In the genomic region with DNA sequence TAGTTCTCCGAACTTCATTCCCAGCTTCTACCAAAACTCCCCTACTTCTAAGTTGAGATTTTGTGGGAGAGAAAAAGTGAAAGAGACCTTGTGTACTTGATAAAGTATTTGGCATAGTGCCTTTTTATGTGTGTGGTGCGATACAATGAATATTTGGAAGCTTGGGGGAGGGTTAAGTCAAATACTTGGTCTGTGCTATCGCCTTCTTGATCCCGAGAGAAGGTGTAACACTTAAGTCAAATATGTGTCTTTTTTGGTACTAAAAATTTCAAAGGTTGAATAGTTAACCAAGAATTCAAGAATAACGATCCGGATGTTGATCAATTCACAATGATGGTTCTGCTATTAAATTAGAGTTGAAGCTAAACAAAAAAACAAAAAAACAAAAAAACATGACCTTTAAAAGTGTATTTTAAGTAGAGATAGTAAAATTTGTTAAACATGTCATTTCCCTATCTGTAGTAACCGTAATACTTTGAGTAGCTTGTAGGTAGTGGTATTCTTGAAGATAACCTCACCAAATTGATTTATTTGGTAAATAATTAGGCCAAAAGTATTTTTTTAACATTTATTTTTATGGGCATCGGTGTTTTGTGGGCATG, we compare ENCODE assay signal across 8 mouse cellular contexts. TPM values are rescaled to one million over a fixed set of nuclear protein-coding genes. Genes with fewer than 3 reads are reported as not detected.
DNase-seq lines count a peak whose midpoint lies in the region; ATAC-seq and TF ChIP-seq lines count a peak whose summit lies in the region.

No protein-coding gene starts in this region.

- no peak for DNase-seq in heart, postnatal 4 days
- DNase-seq in ES-E14 (ENCODE audit: low read depth, low spot score) = no peak
- DNase-seq in hindbrain, embryonic 10.5 days (ENCODE audit: low spot score) = no peak
- no peak for DNase-seq in urinary bladder, postnatal 10 days (ENCODE audit: low spot score)
- no peak for DNase-seq in right cerebral cortex, postnatal 36 days (ENCODE audit: low spot score in 2 of 2)
- DNase-seq in spleen, postnatal 14 days (ENCODE audit: low spot score in 2 of 2) = no peak

- H3K4me2 ChIP-seq in heart, embryonic 14.5 days (ENCODE audit: low read length) = peak overlapping the region; percentile 83

- H3K4me1 ChIP-seq in heart, embryonic 14.5 days (ENCODE audit: control insufficient read depth in 2 of 2, insufficient read depth in 2 of 2, low read length in 2 of 2) = peaks cover 2 to 22% of the 10 kb centered on the region in 2 experiments; a peak in 3 of 4 replicates
- peaks cover 0 to 8% of the 10 kb centered on the region in 2 experiments; a peak in 1 of 4 replicates for H3K4me1 ChIP-seq in ES-E14 (ENCODE audit: control insufficient read depth in 2 of 2, insufficient read depth in 2 of 2, low read length in 2 of 2, poor library complexity in 1 of 2)
- peaks cover 35% of the 10 kb centered on the region for H3K4me1 ChIP-seq in hindbrain, embryonic 10.5 days (replicated peaks)

- in situ Hi-C loops in ES-E14 (cut with MboI; ENCODE audit: low sequenced_read_pairs in 2 of 2, unreplicated experiment in 2 of 2) = no loop called here

- ATAC-seq in heart, embryonic 14.5 days (ENCODE audit: insufficient number of reproducible peaks, insufficient read depth, low FRiP score, low read depth) = no peak
- ATAC-seq in megakaryocyte progenitor cell, adult 5-6 weeks (replicated peaks; ENCODE audit: poor library complexity) = peak; percentile 13; the same call in 1 of the 2 replicates

- H3K4me3 ChIP-seq in heart, embryonic 14.5 days (ENCODE audit: control insufficient read depth in 1 of 2, insufficient read depth in 1 of 2, low read depth in 1 of 2, low read length in 2 of 2) = peak overlapping the region; percentile 77 to 80
- peak overlapping the region; percentile 92 to 96 for H3K4me3 ChIP-seq in ES-E14 (ENCODE audit: insufficient read depth in 1 of 2, low read depth in 1 of 2, low read length in 2 of 2, poor library complexity in 1 of 2, severe bottlenecking in 1 of 2)
- H3K4me3 ChIP-seq in hindbrain, embryonic 10.5 days = peak overlapping the region; percentile 83

- H3K9me3 ChIP-seq in heart, embryonic 14.5 days (ENCODE audit: control insufficient read depth, low read length) = no peaks in the 10 kb centered on the region
- no peaks in the 10 kb centered on the region for H3K9me3 ChIP-seq in ES-E14 (ENCODE audit: control insufficient read depth, insufficient read depth, low read depth, low read length)
- no peaks in the 10 kb centered on the region for H3K9me3 ChIP-seq in hindbrain, embryonic 10.5 days

- H3K9ac ChIP-seq in heart, embryonic 14.5 days (ENCODE audit: low read length) = peak overlapping the region; percentile 87
- H3K9ac ChIP-seq in ES-E14 (ENCODE audit: insufficient read depth, low read depth, low read length, poor library complexity, severe bottlenecking) = peak overlapping the region; percentile 91

- H3K27ac ChIP-seq in heart, embryonic 14.5 days (replicated peaks in 1 of 2; ENCODE audit: control insufficient read depth in 1 of 2, insufficient read depth in 1 of 2, low read depth in 2 of 2, low read length in 2 of 2) = peak overlapping the region; percentile 100
- H3K27ac ChIP-seq in ES-E14 (ENCODE audit: insufficient read depth, low read depth, low read length, poor library complexity, severe bottlenecking) = peak overlapping the region; percentile 97; the same call in 1 of the 2 replicates
- H3K27ac ChIP-seq in hindbrain, embryonic 10.5 days = peak overlapping the region; percentile 92

- H3K27me3 ChIP-seq in heart, embryonic 14.5 days (ENCODE audit: control insufficient read depth, insufficient read depth, low read length) = no peaks in the 10 kb centered on the region
- no peaks in the 10 kb centered on the region for H3K27me3 ChIP-seq in hindbrain, embryonic 10.5 days (ENCODE audit: insufficient read depth, poor library complexity, severe bottlenecking)

- peaks cover 19% of the 10 kb centered on the region for H3K36me3 ChIP-seq in heart, embryonic 14.5 days (ENCODE audit: control insufficient read depth, insufficient read depth, low read length)
- peaks cover 8% of the 10 kb centered on the region for H3K36me3 ChIP-seq in ES-E14 (ENCODE audit: control insufficient read depth, insufficient read depth, low read length, poor library complexity, severe bottlenecking)
- H3K36me3 ChIP-seq in hindbrain, embryonic 10.5 days = peaks cover 12% of the 10 kb centered on the region; the same call in 1 of the 2 replicates

- WGBS in heart, embryonic 14.5 days = 25% methylated on average over 8 of the region's 8 CpGs
- 31% methylated on average over 8 of the region's 8 CpGs for WGBS in hindbrain, embryonic 10.5 days

TF ChIP-seq in ES-E14, 5 proteins besides CTCF, POLR2A, EP300 and RAD21:
- no peak for TF ChIP-seq ZC3H11A (IDR thresholded peaks at IDR 0.05; ENCODE audit: borderline replicate concordance, low read depth, low read length)
- no peak for TF ChIP-seq CHD2 (IDR thresholded peaks at IDR 0.05; ENCODE audit: low read depth, low read length)

RNA-seq across cellular contexts. Expression of a gene that starts 1.0 kb away (rescaled TPM):
- 76.2 and 77.5 TPM in 2 replicates for polyA plus RNA-seq in heart, embryonic 14.5 days (2014; fragmentation: Nextera tagmentation; extraction: Ambion mirVana)
- 10 to 100 TPM; 57.1 to 59.1 TPM for total RNA-seq in heart, postnatal 4 days (2021)
- 160 and 185 TPM in 2 replicates for total RNA-seq in ES-E14 (2012; rRNA removed)
- 81.4 and 96.2 TPM in 2 replicates for polyA plus RNA-seq in hindbrain, embryonic 10.5 days (2016; fragmentation: Nextera tagmentation; extraction: Ambion mirVana)
- total RNA-seq in megakaryocyte progenitor cell, adult 5-6 weeks (2015) = 70.0 and 90.8 TPM in 2 replicates
- total RNA-seq in megakaryocyte progenitor cell, adult 5-6 weeks (2017) = 57.8 and 82.1 TPM in 2 replicates

RNA-seq across cellular contexts. Expression of a gene that starts 1.1 kb away (rescaled TPM):
- polyA plus RNA-seq in heart, embryonic 14.5 days (2014; fragmentation: Nextera tagmentation; extraction: Ambion mirVana) = 997 and 1,000 TPM in 2 replicates
- total RNA-seq in heart, postnatal 4 days (2021) = 100 to 1,000 TPM; 229 to 235 TPM
- total RNA-seq in ES-E14 (2012; rRNA removed) = 153 and 243 TPM in 2 replicates
- 250 and 319 TPM in 2 replicates for polyA plus RNA-seq in hindbrain, embryonic 10.5 days (2016; fragmentation: Nextera tagmentation; extraction: Ambion mirVana)
- total RNA-seq in megakaryocyte progenitor cell, adult 5-6 weeks (2015) = 128 and 151 TPM in 2 replicates
- 91.9 and 120 TPM in 2 replicates for total RNA-seq in megakaryocyte progenitor cell, adult 5-6 weeks (2017)

RNA-seq across cellular contexts. Expression of a gene that starts 31.5 kb away (rescaled TPM):
- 7.8 and 7.9 TPM in 2 replicates for polyA plus RNA-seq in heart, embryonic 14.5 days (2014; fragmentation: Nextera tagmentation; extraction: Ambion mirVana)
- total RNA-seq in heart, postnatal 4 days (2021) = 1 to 10 TPM; 5.9 to 6.1 TPM
- 3.3 and 4.2 TPM in 2 replicates for total RNA-seq in ES-E14 (2012; rRNA removed)
- polyA plus RNA-seq in hindbrain, embryonic 10.5 days (2016; fragmentation: Nextera tagmentation; extraction: Ambion mirVana) = 7.6 and 10.2 TPM in 2 replicates
- 5.8 and 8.6 TPM in 2 replicates for total RNA-seq in megakaryocyte progenitor cell, adult 5-6 weeks (2015)
- 8.5 and 8.6 TPM in 2 replicates for total RNA-seq in megakaryocyte progenitor cell, adult 5-6 weeks (2017)

RNA-seq across cellular contexts. Expression of a gene that starts 58.5 kb away (rescaled TPM):
- not detected in 2 replicates for polyA plus RNA-seq in heart, embryonic 14.5 days (2014; fragmentation: Nextera tagmentation; extraction: Ambion mirVana)
- total RNA-seq in heart, postnatal 4 days (2021) = not detected
- total RNA-seq in ES-E14 (2012; rRNA removed) = not detected in 2 replicates
- not detected in 2 replicates for polyA plus RNA-seq in hindbrain, embryonic 10.5 days (2016; fragmentation: Nextera tagmentation; extraction: Ambion mirVana)
- total RNA-seq in megakaryocyte progenitor cell, adult 5-6 weeks (2015) = not detected in 2 replicates
- 0.42 TPM in 1 of 2 replicates, not detected in the other for total RNA-seq in megakaryocyte progenitor cell, adult 5-6 weeks (2017)
